Mouse (Mus musculus): ENCODE results near the gene Dnase1l2. TPM values are rescaled to one million over a fixed set of nuclear protein-coding genes. Genes with fewer than 3 reads are reported as not detected.
A peak's percentile ranks its signal among the peaks of the same experiment; 100 is the strongest.
"Not testable (repeated sequence)": the region's sequence is repeated elsewhere in the genome, so short reads cannot be mapped to it uniquely, and the experiment has no call there.

Dnase1l2 gene
- total RNA-seq, 2 experiments from 2014 or later: 5.2 to 8.1 TPM

DNA sequence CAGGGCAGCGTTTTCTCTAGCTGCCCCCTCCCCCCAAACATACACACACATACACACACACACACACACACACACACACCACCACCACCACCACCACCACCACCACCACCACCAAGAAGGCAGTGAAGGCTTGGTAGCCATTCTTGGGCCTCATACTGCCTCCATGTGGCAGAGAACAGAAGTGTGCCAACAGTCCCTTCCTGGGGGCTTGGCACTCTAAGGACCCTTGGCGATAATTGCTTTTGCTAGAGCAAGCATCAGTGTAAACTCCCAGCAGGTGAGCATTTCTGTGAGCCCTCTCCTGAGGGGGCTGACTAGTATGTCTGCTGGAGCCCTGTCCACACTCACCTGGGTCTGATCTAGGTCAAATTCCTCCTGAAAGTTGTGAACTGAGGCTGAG is 1.8 kb downstream of the Dnase1l2 start:
- DNase-seq (ENCODE audit: low spot score in 2 of 2): no peak

DNA sequence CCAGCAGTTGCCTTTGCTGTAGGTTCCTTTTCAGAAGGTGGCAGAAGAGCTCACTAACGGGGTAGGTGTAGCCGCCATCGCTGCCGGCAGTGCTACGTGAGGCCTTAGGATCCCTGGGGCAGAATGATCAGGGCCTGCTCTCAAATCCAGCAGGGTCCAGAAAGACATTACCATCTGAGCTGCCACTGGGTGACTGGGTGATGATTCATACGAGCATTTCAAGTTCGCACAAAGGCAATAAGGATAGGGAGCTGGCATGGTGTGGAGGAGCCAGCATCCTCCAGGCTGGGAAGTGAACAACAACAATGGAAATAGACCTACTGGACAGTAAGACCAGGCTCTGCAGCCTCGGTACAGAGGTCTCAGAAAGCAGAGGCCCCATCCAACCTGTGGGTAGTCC is 2.5 kb downstream of the Dnase1l2 start:
- DNase-seq (ENCODE audit: low spot score in 2 of 2): no peak

DNA sequence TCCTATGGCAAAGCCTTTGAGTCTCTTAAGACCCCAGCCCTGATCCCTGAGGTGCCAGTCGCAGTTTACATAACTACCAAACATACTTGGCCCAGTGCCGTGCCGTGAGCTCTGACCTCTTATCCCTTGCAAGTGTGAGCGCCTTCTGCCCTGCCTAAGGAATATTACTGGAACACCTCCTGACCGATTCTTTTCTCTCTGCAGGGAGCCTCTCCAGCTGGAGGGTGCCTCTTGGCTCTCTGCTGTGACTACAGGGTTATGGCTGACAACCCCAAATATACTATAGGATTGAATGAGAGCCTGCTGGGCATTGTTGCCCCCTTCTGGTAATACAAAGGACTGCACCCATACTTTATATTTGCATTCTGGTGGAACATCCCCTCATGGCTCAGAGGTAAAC is 5.9 kb downstream of the Dnase1l2 start:
- no peak for DNase-seq (ENCODE audit: low spot score in 2 of 2)

DNA sequence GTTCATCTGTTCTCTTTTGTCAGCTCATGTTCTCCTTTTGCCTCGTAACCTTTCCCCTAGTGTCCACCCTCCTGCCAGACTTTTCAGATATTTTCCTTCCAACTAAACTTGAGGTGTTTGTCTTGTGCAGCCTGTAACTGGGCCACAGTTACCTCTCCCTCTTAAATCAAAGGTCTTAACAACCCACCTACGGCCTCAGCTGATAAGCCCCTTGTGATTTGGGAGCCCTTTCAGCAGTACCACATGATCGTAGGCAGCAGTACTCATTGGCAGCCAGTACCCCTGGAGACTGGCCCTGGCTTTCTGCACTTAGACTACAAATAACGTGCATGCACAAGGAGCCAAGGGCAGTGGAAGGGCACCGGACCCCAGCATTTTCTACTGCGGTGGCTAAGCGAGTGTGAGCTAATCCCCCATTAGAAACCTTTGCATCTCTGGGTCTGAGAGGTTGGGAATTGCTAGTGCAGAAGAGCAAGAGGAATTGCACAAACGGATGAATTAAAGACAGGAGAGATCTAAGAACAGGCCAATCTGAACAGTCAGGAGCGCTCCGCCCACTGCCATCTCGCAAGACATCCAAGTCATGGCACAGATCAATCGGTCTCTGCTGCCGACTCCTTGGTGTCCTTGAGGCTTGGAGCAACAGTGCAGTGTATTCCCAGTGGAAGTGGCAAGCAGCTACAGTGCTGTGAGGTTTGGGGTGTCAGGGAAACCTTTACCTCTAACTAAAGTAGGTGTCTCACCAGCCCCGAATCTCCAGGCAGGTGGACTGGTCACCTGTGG is 13.5 kb downstream of the Dnase1l2 start:
- DNase-seq (ENCODE audit: low spot score in 2 of 2): peak in 1 of 2 experiments; percentile 28

DNA sequence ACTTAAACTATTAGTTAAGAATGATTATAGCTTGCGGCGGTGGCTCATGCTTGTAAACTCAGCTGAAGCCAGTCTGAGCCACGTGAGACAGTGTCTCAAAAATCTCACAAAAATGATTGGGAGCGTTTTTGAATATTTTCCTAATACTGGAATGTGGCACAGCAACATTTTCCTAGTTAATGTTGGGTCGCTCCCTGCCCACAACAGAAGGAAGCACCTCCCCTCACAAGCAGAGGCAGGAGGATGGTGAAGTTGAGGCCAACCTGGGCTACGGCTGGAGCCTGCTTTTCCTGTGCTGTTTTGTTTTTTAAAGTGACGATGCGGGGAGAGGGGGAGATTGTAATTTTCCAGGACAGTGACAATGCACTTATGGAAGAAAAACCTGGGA is 15.7 kb downstream of the Dnase1l2 start:
- no peak for DNase-seq (ENCODE audit: low spot score in 2 of 2)

DNA sequence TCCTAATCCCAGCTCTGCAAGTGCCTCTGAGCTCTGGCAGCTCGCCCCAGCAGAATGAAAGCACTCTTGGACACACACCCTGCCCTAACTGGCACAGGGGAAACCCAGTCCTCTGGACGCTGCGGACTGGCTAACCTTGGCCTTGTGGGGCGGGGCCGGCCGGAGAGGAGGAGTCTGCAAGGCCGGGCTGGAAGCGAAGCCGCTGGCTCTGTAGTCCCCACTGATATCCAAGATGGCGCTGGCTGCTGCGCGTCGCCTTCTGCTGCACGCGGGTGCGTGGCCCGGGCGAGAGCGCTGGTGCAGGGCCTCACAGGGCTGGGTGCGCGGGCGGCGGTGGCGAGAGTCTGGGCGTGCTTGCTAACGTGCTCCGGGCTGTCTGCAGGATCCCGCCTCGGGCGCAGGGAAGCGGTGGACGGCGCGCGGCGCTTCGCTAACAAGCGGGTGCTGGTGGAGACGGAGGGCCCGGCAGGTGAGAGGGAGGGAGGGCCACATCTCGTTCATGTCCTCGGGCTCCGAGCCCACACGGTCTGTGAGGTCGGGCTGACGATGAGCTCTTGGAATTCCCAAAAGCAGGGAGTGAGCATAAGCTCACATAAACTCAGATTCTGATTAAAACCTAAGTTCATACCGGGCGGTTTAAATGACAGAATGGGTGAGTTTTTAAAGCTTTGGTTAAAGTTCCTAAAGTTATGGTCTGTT is 16.3 kb downstream of the Dnase1l2 start, which contains the start of gene Eci1:
Eci1 (plus strand) TSS at position 171 of the 699 bp plus-strand sequence.
- DNase-seq (ENCODE audit: low spot score in 2 of 2): peak; percentile 88 to 94

DNA sequence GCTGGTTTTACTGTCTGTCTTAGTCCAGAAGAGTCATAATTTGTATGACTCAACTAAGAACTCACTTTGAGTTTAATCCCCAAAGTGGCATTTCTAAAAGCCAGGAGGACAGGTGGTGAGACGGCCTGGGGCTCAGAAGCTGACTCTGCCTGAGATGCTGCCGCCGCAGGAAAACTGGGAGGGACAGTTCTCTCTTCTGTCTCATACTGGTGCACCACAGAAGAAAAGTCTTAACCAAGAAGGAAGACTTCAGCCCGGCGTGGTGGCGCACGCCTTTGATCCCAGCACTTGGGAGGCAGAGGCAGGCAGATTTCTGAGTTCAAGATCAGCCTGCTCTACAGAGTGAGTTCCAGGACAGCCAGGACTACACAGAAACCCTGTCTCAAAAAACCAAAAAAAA is 17.0 kb downstream of the Dnase1l2 start:
- no peak for DNase-seq (ENCODE audit: low spot score in 2 of 2)

DNA sequence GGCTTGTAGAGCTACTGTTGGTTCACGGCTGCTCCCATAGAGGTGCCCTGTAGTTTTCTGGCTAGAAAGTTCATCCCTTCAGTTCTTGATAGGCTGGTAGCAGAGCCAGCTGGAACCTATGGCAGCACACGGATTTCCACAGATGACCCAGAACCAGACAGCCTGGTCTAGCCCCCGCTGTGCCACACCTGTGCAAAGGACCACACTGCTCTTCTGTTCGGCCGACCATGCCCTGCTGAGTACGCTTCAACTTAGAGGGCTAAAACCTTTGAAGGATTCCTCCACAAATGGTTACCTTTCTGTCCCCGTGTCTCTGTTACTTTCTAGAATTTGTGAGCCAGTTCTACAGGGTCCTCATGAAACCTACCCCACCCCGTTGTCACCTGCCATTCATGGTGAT is 17.6 kb downstream of the Dnase1l2 start:
- DNase-seq (ENCODE audit: low spot score in 2 of 2): not testable (repeated sequence)

DNA sequence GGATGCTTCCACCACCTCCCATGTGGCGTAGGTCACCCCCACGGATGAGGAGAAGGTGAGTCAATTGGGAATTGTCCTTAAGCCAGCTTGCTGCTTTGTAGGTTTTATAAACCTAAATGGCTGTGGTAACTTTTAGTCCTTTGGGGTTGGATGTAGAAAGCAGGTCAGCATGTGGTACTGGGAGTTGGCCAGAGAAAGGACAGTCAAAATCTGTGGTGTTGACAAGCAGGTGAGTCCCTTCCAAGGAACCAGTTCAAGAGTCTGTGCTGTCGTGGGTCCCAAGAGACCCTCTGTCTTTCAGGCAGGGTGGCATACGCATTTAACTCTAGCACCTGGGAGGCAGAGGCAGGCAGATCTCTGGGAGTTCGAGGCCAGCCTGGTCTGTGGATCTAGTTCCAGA is 18.4 kb downstream of the Dnase1l2 start:
- DNase-seq (ENCODE audit: low spot score in 2 of 2): no peak

DNA sequence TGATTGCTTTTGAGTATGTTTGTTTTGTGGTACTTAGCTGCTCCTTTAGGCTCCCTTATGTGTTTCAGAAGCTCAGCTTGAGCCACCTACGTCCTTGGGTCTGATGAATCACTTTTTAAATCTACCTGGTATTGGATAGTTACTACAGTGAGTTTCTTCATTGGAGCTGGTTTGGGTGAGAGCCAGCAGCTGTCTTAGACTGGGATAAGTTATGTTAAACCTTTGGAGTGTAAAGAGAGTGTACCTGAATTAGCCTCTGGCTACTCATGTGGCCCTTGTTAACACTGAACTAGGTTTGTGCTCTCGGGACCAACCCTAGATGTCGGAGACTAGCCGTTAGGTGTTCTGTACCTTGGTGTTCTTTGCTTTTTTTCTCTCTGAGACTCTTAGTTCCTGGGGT is 19.8 kb downstream of the Dnase1l2 start:
- DNase-seq (ENCODE audit: low spot score in 2 of 2): no peak

DNA sequence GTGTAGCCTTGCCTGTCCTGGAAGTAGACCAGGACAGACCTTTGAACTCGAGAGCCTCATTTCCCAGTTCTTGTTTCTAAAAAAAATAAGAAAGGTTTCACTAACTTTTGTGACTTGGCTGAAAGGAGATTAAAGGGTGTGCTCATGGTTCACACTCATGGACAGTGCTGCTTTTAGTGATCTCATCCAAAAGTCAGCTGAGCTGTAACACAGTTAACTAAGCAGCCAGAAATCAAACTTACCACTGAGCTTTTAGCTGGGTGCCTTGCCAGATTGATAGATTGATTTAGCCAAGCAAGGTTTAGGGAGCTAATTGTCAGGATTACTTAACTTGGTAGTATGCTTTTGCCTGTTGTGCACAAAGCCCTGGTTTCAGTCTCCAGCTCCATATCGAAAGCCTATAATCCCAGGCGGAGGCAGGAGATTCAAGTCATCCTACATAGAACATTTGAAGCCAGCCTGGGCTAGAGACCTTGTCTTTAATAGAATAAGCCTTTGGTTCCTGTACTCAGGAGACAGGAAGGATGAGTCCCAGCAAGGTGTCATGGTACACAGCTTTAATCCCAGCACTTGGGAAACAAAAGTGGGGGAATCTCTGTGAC is 26.8 kb downstream of the Dnase1l2 start:
- DNase-seq (ENCODE audit: low spot score in 2 of 2): no peak

DNA sequence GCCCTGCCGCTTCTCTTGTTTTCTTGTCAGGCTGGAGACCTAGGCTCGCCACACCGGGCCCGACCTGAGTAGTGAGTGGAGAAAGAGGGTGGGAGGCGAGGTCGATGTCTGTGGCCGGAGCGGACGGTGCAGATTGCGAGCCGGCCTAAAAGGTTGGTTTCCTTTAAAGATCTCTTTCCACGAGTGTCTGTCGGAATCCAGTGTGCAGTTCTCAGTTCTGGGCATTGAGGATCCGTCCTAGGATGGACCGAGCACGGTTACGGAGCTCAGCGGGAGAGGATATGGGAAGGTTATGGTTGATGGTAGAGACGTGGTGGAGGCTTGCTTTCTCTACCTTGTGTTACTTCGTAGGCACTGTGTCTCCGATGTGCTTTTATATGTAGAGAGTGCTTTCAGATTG is 27.9 kb downstream of the Dnase1l2 start:
- DNase-seq (ENCODE audit: low spot score in 2 of 2): no peak

DNA sequence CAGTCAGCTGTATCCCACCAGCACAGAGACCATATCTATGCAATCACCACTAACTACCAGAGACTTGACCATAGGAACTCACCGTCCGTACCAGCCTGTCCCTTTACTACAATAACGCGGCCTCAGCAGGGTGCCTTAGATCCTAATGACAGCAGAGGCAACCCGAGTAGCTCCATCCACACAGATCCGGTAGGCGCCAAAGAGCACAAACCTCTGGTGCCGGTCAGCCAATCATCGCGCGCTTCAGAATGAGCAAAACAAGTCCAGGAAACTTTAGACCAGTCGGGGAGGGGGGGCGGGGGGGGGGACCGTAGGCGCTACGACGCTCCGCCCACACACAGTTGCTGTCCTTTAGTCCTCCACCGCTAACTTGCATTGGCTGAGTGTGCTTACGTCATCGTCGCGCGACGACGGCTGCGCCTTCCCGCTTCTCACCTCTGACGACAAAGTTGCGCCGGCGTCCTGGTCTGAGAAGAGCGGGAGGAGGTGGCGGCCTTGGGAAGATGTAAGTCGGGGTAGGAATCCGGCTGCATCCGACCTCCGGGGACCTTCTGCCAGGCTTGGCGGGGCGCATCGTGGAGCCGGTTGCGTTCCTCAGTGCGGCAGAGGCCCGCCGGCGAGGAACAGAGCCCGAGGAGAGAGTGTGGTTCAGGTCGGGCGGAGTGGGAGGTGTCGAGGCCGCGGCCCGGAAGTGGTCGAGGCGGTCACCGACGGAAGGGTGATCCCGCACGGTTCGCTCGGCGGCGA is 28.5 kb downstream of the Dnase1l2 start, which contains the start of gene Rnps1:
Rnps1 (plus strand) TSS at position 336 of the 747 bp plus-strand sequence.
- DNase-seq (ENCODE audit: low spot score in 2 of 2): peak; percentile 93 to 95

DNA sequence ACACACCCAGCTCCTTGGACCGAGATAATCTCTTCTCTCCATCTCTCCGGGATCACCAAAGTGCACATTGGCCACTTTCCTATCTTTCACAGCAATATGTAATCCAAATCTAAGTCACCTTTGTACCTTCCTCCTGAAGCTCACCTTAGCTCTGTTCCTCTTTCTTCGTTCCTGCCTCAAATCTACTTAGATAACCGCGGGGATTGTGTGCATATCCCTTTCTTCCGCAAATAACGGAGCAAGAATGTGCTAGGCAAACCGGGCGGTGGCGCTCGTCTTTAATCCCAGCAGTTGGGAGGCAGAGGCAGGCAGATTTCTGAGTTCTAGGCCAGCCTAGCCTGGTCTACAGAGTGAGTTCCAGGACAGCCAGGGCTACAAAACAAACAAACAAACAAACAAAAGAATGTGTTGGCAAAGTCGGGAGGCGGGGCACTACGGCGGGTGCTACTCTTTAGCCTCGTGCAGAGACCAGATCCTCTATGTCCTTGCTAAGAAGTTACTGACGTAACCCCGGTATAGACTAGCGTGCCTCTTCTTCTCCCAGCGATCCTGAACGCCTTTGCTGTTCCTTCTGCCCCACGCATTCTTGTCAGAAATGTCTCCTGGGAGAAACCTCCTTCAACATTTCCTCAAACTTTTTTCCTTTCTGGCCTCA is 29.2 kb downstream of the Dnase1l2 start:
- no peak for DNase-seq (ENCODE audit: low spot score in 2 of 2)

DNA sequence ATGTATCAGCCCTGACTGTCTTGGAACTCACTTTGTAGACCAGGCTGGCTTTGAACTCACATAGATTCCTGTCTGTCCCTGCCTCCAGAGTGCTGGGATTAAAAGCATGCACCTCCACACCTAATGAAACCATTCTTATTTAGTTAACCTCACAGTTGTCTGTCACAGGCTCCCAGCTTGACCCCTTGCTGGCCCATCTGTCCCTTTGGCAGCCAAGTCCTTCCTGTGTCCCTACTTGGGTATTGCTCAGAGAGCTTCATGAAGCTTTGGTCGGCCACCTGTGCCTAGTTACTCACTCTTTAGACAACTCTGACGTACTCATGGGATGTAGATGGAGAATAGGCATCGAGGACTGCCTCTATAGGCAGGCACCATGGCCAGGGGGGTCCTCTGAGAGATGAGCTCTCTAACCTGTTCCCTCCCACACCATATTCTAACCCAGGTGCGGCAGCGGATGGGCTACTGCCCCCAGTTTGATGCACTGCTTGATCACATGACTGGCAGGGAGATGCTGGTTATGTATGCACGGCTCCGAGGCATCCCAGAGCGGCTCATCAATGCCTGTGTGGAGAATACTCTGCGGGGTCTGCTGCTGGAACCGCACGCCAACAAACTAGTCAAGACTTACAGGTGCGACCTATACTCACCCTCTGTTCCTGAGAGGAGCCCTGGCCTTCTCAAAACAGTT is 35.6 kb downstream of the Dnase1l2 start:
- no peak for DNase-seq (ENCODE audit: low spot score in 2 of 2)

DNA sequence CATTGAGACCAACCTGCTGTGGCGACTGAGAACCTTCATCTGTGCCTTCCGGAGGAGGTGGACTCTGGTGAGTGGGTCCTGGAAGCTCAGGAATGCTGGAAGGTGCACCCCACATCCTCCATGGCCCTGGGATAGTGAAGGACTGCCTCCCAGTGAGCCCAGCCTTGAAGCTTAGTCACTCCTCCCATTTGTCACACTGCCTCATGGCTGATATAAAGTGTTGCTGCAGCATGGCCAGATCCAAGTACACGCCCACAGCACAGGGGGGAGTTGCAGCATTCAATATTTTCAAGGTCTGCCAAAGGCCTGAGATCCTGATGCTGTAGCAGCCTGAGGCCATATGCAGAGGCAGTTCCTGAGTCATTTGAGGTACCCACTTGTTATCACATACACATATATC is 40.5 kb downstream of the Dnase1l2 start:
- peak in 1 of 2 experiments; percentile 27 for DNase-seq (ENCODE audit: low spot score in 2 of 2)

DNA sequence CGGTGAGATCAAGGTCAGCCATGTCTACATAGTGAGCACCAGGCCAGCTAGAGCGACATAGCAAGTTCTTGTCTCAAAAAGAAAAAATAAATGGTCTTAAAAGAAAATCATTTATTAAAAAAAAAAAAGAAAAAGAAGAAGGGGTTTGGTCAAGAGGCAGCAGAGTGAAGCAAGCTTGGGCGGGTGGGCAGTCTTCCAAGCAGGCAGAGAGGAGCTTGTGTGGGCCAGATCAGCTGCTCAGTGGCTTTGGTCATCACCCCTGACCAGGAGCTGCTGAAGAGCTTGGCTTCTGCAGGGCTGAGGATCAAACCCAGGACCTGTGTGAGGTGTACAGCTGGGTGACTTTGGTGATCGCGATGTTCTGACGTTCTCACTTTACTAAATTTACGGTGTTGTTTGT is 48.4 kb downstream of the Dnase1l2 start:
- DNase-seq (ENCODE audit: low spot score in 2 of 2): no peak

DNA sequence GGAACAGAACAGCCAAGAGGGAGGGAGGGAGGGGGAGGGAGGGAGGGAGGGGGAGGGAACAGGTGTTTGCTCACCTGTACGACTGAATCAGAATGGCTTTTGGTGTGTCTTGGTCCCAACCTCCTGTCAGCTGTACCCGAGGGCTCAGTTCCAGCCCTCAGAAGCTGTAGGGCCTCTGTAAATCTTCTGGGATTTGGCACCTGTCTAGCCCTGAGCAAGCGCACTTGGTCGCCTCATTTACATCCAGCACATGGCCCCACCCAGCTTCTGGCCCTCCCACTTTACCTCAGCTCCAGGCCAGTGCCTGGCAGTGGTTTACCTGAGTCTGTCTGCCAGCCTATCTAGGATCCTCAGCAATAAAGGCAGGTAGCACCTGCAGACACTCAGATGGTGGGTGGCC is 49.4 kb downstream of the Dnase1l2 start:
- DNase-seq (ENCODE audit: low spot score in 2 of 2): no peak

DNA sequence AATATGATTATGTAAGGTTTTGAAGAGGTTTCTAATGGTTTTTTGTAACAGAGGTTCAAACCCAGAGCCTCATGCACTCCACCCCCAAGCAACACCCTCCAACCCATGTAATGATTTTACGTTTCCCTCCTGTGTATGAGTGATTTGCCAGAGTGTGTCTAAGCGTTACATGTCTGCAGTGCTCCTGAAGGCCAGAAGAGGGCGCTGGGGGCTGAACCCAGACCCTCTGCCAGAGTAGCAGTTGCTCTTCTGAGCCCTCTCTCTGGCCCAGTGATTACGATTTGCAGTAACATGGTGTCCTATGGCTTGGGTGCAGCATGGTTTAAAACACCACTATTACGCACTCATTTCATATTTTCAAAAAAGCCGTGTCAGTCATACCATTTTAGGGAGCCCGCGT is 51.8 kb downstream of the Dnase1l2 start:
- no peak for DNase-seq (ENCODE audit: low spot score in 2 of 2)

Data from layer of hippocampus, postnatal 14 days (tissue).